Mouse (Mus musculus) heart, embryonic 11.5 days (tissue): ENCODE measurements around the gene Csnk2a1. TPM values are rescaled to one million over a fixed set of nuclear protein-coding genes. Genes with fewer than 3 reads are reported as not detected.

Source experiments
- ATAC-seq: fragments of 200-750 bp; cut with Nextera tagmentation; replicated peaks from 2 replicates; pipeline ENCODE4 v1.8.0; 2017; ENCODE audit warnings: moderate library complexity; ENCODE audit not compliant: insufficient number of reproducible peaks, low FRiP score, low TSS enrichment
- H3K27ac ChIP-seq: fragments of 300-500 bp; sonication (generic); 2 replicates; pipeline ENCODE4 v1.5.1; 2014; ENCODE audit warnings: mild to moderate bottlenecking, low read depth, low read length
- H3K27me3 ChIP-seq: fragments of 300-500 bp; sonication (generic); 2 replicates; pipeline ENCODE4 v1.6.1; 2014; ENCODE audit warnings: mild to moderate bottlenecking, low read length, mixed read lengths; ENCODE audit not compliant: control insufficient read depth, insufficient read depth
- H3K36me3 ChIP-seq: fragments of 300-500 bp; sonication (generic); 2 replicates; pipeline ENCODE4 v1.6.1; 2014; ENCODE audit warnings: mild to moderate bottlenecking, low read length, moderate library complexity, mixed read lengths; ENCODE audit not compliant: control insufficient read depth, insufficient read depth
- H3K4me1 ChIP-seq: fragments of 300-500 bp; sonication (generic); 2 replicates; pipeline ENCODE4 v1.6.1; 2014; ENCODE audit warnings: low read length; ENCODE audit not compliant: control insufficient read depth, insufficient read depth
- H3K4me2 ChIP-seq: fragments of 300-500 bp; sonication (generic); 2 replicates; pipeline ENCODE4 v1.6.1; 2014; ENCODE audit warnings: mild to moderate bottlenecking, moderate library complexity
- H3K4me3 ChIP-seq: fragments of 300-500 bp; sonication (generic); 2 replicates; pipeline ENCODE4 v1.5.1; 2014; ENCODE audit warnings: low read depth, low read length
- H3K9ac ChIP-seq: fragments of 300-500 bp; sonication (generic); 2 replicates; pipeline ENCODE4 v1.6.1; 2014; ENCODE audit warnings: mild to moderate bottlenecking, low read depth, low read length, moderate library complexity
- H3K9me3 ChIP-seq: fragments of 300-500 bp; sonication (generic); replicated peaks from 2 replicates; pipeline ENCODE4 v1.6.1; 2016; ENCODE audit warnings: low read length; ENCODE audit not compliant: control insufficient read depth
- WGBS: fragments of 180-500 bp; shearing (Covaris S2); extraction: QIAGEN DNeasy Blood & Tissue Kit; methylation state at CpG from one replicate; pipeline ENCODE4 v1.1.7; 2014; ENCODE audit not compliant: insufficient replicate concordance; 5-methylcytosine and 5-hydroxymethylcytosine counted together
- polyA plus RNA-seq: library from polyadenylated mRNA; unstranded; fragments of >200 nt; fragmentation: Nextera tagmentation; extraction: Ambion mirVana; gene quantifications from 2 replicates; pipeline ENCODE4 v1.2.1, GENCODE M21; 2014

Gene Csnk2a1
- polyA plus RNA-seq, 1 experiment from 2014 or later, result 90.5 TPM

- Histone ChIP-seq H3K4me3 (no peak overlapping the region), H3K36me3 (no peaks in the 10 kb centered on the region), H3K9ac (no peak overlapping the region), H3K27ac (no peak overlapping the region), H3K4me1 (no peaks in the 10 kb centered on the region), H3K9me3 (no peaks in the 10 kb centered on the region), H3K4me2 (no peak overlapping the region), H3K27me3 (no peaks in the 10 kb centered on the region)
- WGBS, result 74% methylated on average over 1 of the region's 1 CpGs
- no peak for ATAC-seq
Measured at GRCm38 (mm10) chr2:152216975-152217374, 9.7 kb upstream of the Csnk2a1 start.

GRCm38 (mm10) chr2:152223521-152224300 is 2.9 kb upstream of the Csnk2a1 start:
- no peak overlapping the region for H3K27ac ChIP-seq
- no peak for ATAC-seq
- WGBS, result 67% methylated on average over 8 of the region's 8 CpGs

GRCm38 (mm10) chr2:152225536-152225935 is 1.1 kb upstream of the Csnk2a1 start:
- no peaks in the 10 kb centered on the region for H3K9me3 ChIP-seq
- H3K9ac ChIP-seq, result 0 out of 2 replicates have a peak overlapping the region, but pooled peaks have one; percentile 28
- 71% methylated on average over 7 of the region's 7 CpGs for whole genome bisulfite sequencing
- H3K27me3 ChIP-seq, result no peaks in the 10 kb centered on the region
- H3K4me3 ChIP-seq, result no peak overlapping the region
- peak overlapping the region; percentile 70 for H3K4me2 ChIP-seq
- no peak for ATAC-seq
- H3K27ac ChIP-seq, result peak overlapping the region; percentile 99; the same call in 1 of the 2 replicates
- H3K36me3 ChIP-seq, result no peaks in the 10 kb centered on the region
- H3K4me1 ChIP-seq, result peaks cover 5% of the 10 kb centered on the region; the same call in 1 of the 2 replicates

More at GRCm38 (mm10) chr2:152223521-152224300, 2.9 kb upstream of the Csnk2a1 start:
- Histone ChIP-seq H3K4me3 (no peak overlapping the region), H3K9me3 (no peaks in the 10 kb centered on the region), H3K27me3 (no peaks in the 10 kb centered on the region), H3K4me2 (no peak overlapping the region), H3K36me3 (no peaks in the 10 kb centered on the region), H3K4me1 (peaks cover 5% of the 10 kb centered on the region; the same call in 1 of the 2 replicates), H3K9ac (no peak overlapping the region)

GRCm38 (mm10) chr2:152227051-152227481 is 427 bp downstream of the Csnk2a1 start:
- Histone ChIP-seq H3K27ac (peak overlapping the region; percentile 99), H3K9me3 (no peaks in the 10 kb centered on the region), H3K4me2 (peak overlapping the region; percentile 63), H3K36me3 (no peaks in the 10 kb centered on the region), H3K4me3 (peak overlapping the region; percentile 96), H3K27me3 (no peaks in the 10 kb centered on the region), H3K4me1 (peaks cover 5% of the 10 kb centered on the region; the same call in 1 of the 2 replicates), H3K9ac (peak overlapping the region; percentile 98)
- WGBS, result under 1% methylated on average over 38 of the region's 38 CpGs
- ATAC-seq, result peak; percentile 81

- no peak for ATAC-seq
- Histone ChIP-seq H3K9ac (no peak overlapping the region), H3K36me3 (no peaks in the 10 kb centered on the region), H3K4me2 (no peak overlapping the region), H3K9me3 (no peaks in the 10 kb centered on the region), H3K27me3 (no peaks in the 10 kb centered on the region), H3K27ac (no peak overlapping the region), H3K4me3 (no peak overlapping the region), H3K4me1 (peaks cover 5% of the 10 kb centered on the region)
Measured at GRCm38 (mm10) chr2:152230046-152230445, 3.4 kb downstream of the Csnk2a1 start.

- Histone ChIP-seq H3K27ac (no peak overlapping the region), H3K4me3 (no peak overlapping the region), H3K9me3 (no peaks in the 10 kb centered on the region), H3K9ac (no peak overlapping the region), H3K27me3 (no peaks in the 10 kb centered on the region), H3K36me3 (peaks cover 8% of the 10 kb centered on the region), H3K4me2 (no peak overlapping the region), H3K4me1 (no peaks in the 10 kb centered on the region; the same call in 1 of the 2 replicates)
- no peak for ATAC-seq
- WGBS, result 78% methylated on average over 1 of the region's 1 CpGs
Measured at GRCm38 (mm10) chr2:152237926-152238325, 11.3 kb downstream of the Csnk2a1 start.

- Histone ChIP-seq H3K9me3 (no peaks in the 10 kb centered on the region), H3K36me3 (peaks cover 8% of the 10 kb centered on the region), H3K27ac (no peak overlapping the region), H3K9ac (no peak overlapping the region), H3K27me3 (no peaks in the 10 kb centered on the region), H3K4me1 (no peaks in the 10 kb centered on the region), H3K4me2 (no peak overlapping the region), H3K4me3 (no peak overlapping the region)
- 40% methylated on average over 2 of the region's 2 CpGs for WGBS
- no peak for ATAC-seq
Measured at GRCm38 (mm10) chr2:152240580-152240979, 13.9 kb downstream of the Csnk2a1 start.

GRCm38 (mm10) chr2:152247213-152247612 is 20.6 kb downstream of the Csnk2a1 start:
- no peaks in the 10 kb centered on the region for H3K27me3 ChIP-seq
- no peak overlapping the region for H3K4me2 ChIP-seq
- no peaks in the 10 kb centered on the region for H3K4me1 ChIP-seq
- H3K36me3 ChIP-seq, result peaks cover 4% of the 10 kb centered on the region; the same call in 1 of the 2 replicates
- H3K4me3 ChIP-seq, result no peak overlapping the region
- no peak overlapping the region for H3K27ac ChIP-seq
- ATAC-seq, result no peak
- H3K9ac ChIP-seq, result no peak overlapping the region
- no peaks in the 10 kb centered on the region for H3K9me3 ChIP-seq
- WGBS, result 90% methylated on average over 1 of the region's 1 CpGs

GRCm38 (mm10) chr2:152250511-152250910 is 23.9 kb downstream of the Csnk2a1 start:
- H3K9ac ChIP-seq, result no peak overlapping the region
- H3K27me3 ChIP-seq, result no peaks in the 10 kb centered on the region
- 58% methylated on average over 2 of the region's 4 CpGs for WGBS
- H3K4me3 ChIP-seq, result no peak overlapping the region
- no peaks in the 10 kb centered on the region for H3K4me1 ChIP-seq
- H3K4me2 ChIP-seq, result no peak overlapping the region
- no peak for ATAC-seq
- H3K36me3 ChIP-seq, result peaks cover 11% of the 10 kb centered on the region
- H3K9me3 ChIP-seq, result no peaks in the 10 kb centered on the region
- H3K27ac ChIP-seq, result no peak overlapping the region
